Mouse (Mus musculus): ENCODE data around the gene Synm. TPM values are rescaled to one million over a fixed set of nuclear protein-coding genes. Genes with fewer than 3 reads are reported as not detected.
A peak's percentile ranks its signal among the peaks of the same experiment; 100 is the strongest.

The Synm gene
- polyA plus RNA-seq, 1 experiment from 2014 or later = 4.8 TPM

DNA sequence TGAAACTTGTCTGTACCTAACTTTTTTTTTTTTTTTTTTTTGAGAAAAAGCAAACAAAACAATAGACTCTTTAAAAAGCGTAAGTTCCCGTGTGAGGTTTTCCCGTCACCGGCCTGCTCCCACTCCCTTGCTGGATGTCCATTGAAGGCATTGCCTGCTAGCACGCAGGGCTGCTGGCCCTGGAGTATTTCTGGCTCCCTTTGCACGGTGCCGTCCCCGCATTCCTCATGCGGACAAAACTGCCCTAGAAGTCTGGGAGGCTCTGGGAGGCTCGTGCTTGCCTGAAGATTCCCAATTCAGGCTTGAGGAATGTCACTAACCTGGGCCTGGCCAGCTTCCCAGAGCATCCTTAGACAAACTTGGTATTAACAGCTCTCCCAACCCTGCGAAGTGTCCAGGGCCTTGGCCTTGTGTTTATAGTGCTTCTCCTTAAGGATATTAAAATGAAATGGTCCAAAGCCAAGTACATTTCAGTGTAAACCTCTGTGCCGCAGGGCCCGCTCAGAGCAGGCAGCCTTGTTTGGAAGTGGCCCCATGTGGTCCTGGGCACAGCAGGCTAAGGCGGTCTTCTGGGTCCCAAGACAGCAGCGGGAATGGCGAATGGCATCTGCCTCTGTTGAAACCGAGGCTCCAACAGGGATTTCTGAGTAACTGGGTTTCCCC, 58.2 kb downstream of the Synm start:
- 64% methylated on average over 17 of the region's 17 CpGs for WGBS
- ATAC-seq (ENCODE audit: insufficient read depth) = no peak

DNA sequence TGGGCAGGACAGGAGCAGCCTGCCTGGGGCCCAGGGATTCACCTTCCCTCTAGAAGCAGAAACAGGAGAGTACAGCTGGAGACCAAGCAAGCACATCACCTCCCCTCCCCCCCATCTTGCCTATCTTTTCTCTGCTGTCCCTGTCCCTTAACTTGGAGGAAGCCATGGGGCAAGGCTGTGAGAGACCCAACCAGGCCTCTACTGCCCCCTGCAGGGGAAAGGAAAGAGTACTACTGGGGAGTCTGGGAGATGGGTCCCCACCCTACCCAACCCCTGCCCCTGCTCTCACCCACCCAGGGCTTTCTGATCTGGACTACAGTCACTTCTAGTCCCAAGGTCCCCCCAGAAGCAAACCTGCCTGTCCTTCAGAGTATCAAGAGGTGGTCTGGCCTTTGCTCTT, 58.7 kb downstream of the Synm start:
- Histone ChIP-seq H3K27ac (ENCODE audit: low read depth) (0 out of 2 replicates have a peak overlapping the region, but pooled peaks have one; percentile 8), H3K9me3 (ENCODE audit: low read depth, low read length) (no peaks in the 10 kb centered on the region), H3K36me3 (ENCODE audit: insufficient read depth) (peaks cover 43% of the 10 kb centered on the region), H3K27me3 (ENCODE audit: insufficient read depth, low read length) (no peaks in the 10 kb centered on the region), H3K4me2 (no peak overlapping the region), H3K4me3 (ENCODE audit: low read depth, low read length) (no peak overlapping the region), H3K4me1 (ENCODE audit: insufficient read depth) (no peaks in the 10 kb centered on the region), H3K9ac (no peak overlapping the region)
- ATAC-seq (ENCODE audit: insufficient read depth) (no peak), DNase-seq (peak; percentile 73)
- TF ChIP-seq CTCF (IDR thresholded peaks at IDR 0.05; ENCODE audit: low read depth) = peak; percentile 66

More for the DNA sequence above, 58.2 kb downstream of the Synm start:
- peaks cover 43% of the 10 kb centered on the region for H3K36me3 ChIP-seq (ENCODE audit: insufficient read depth)
- TF ChIP-seq CTCF (IDR thresholded peaks at IDR 0.05; ENCODE audit: low read depth) = no peak
- no peaks in the 10 kb centered on the region for H3K27me3 ChIP-seq (ENCODE audit: insufficient read depth, low read length)
- H3K4me1 ChIP-seq (ENCODE audit: insufficient read depth) = no peaks in the 10 kb centered on the region
- no peak overlapping the region for H3K9ac ChIP-seq
- no peak overlapping the region for H3K4me3 ChIP-seq (ENCODE audit: low read depth, low read length)
- no peaks in the 10 kb centered on the region for H3K9me3 ChIP-seq (ENCODE audit: low read depth, low read length)
- DNase-seq = no peak
- H3K27ac ChIP-seq (ENCODE audit: low read depth) = peak overlapping the region; percentile 8; the same call in 1 of the 2 replicates
- no peak overlapping the region for H3K4me2 ChIP-seq

DNA sequence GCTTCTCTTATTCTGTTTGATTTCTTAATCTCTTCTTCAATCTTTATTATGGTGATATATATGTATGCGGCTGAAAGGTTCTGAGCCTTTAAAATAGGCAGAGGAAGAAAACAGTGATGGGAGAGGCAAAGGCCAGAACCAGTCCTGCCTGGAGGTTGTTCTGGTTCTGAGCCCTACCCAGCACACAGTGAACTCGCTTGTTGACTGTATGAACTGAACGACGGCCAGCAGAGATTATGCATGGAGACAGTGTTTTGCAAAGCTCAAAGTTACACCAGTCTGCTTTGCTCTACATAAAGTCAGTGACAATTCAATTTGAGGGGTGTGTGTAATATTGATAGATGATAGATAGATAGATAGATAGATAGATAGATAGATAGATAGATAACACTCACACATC, 60.2 kb downstream of the Synm start:
- Histone ChIP-seq H3K27ac (ENCODE audit: low read depth) (no peak overlapping the region), H3K4me2 (no peak overlapping the region), H3K9ac (no peak overlapping the region), H3K4me3 (ENCODE audit: low read depth, low read length) (no peak overlapping the region), H3K4me1 (ENCODE audit: insufficient read depth) (no peaks in the 10 kb centered on the region), H3K9me3 (ENCODE audit: low read depth, low read length) (no peaks in the 10 kb centered on the region), H3K36me3 (ENCODE audit: insufficient read depth) (peaks cover 37% of the 10 kb centered on the region), H3K27me3 (ENCODE audit: insufficient read depth, low read length) (no peaks in the 10 kb centered on the region)
- WGBS = 88% methylated on average over 4 of the region's 4 CpGs
- ATAC-seq (ENCODE audit: insufficient read depth) (no peak), DNase-seq (no peak)
- no peak for TF ChIP-seq CTCF (IDR thresholded peaks at IDR 0.05; ENCODE audit: low read depth)

DNA sequence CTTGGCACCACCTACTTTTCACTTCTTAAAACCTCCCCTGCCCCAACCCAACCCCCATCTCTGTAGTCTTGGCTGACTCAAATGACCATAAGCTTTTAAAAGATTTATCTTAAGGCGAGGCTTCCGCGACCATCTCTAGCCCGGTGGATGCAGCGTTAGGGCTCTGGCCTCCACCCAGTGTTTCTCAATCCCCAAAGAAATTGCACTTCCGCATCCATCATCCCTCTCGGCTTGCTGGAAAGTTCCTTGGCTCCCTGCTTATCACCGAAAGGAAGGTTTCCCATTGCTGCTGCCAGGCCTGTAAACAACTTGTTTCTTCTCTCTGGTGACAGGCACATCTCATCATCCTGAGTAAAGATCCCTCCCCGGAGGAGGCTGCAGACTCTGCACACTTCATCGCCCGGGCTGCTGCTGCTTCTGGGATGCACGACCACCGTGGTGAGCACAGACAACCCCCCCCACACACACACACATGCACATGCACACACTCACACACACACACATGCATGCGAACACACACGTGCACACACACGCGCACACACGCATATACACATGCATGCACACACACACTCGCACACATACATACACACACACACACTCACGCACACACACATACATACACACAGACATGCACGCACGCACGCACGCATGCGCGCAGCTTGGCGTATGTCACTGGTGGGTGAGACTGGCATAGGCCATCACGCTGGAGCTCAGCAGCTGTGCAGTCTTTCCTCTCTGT, 61.5 kb downstream of the Synm start:
- peaks cover 33% of the 10 kb centered on the region; the same call in 1 of the 2 replicates for H3K36me3 ChIP-seq (ENCODE audit: insufficient read depth)
- DNase-seq = peak; percentile 45
- no peak overlapping the region for H3K9ac ChIP-seq
- no peaks in the 10 kb centered on the region for H3K9me3 ChIP-seq (ENCODE audit: low read depth, low read length)
- H3K27me3 ChIP-seq (ENCODE audit: insufficient read depth, low read length) = no peaks in the 10 kb centered on the region
- TF ChIP-seq CTCF (IDR thresholded peaks at IDR 0.05; ENCODE audit: low read depth) = no peak
- H3K4me3 ChIP-seq (ENCODE audit: low read depth, low read length) = no peak overlapping the region
- no peak overlapping the region for H3K4me2 ChIP-seq
- no peak overlapping the region for H3K27ac ChIP-seq (ENCODE audit: low read depth)
- ATAC-seq (ENCODE audit: insufficient read depth) = no peak
- WGBS = 81% methylated on average over 28 of the region's 28 CpGs
- H3K4me1 ChIP-seq (ENCODE audit: insufficient read depth) = no peaks in the 10 kb centered on the region

DNA sequence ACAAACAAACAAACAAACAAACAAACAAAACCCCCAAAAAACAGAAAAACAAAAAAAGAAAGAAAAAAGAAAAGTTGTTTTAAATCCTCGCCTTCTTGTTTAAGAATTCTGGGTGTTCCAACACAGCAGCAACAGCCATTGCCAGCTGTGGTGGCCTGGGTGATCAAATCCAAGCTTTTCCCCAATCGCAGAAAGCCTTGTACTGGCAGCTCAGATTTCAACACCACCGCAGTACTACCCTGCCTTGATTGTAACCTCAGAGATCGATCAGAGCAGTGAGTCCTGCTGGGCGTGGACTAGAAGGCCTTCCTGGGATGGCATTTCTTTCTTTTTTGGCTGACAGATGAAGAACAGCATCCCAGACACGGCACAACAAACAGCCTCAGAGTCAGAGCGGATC, 63.6 kb downstream of the Synm start:
- H3K27me3 ChIP-seq (ENCODE audit: insufficient read depth, low read length) = no peaks in the 10 kb centered on the region
- peaks cover 22% of the 10 kb centered on the region; the same call in 1 of the 2 replicates for H3K36me3 ChIP-seq (ENCODE audit: insufficient read depth)
- H3K9me3 ChIP-seq (ENCODE audit: low read depth, low read length) = no peaks in the 10 kb centered on the region
- no peak overlapping the region for H3K9ac ChIP-seq
- H3K4me2 ChIP-seq = no peak overlapping the region
- no peaks in the 10 kb centered on the region for H3K4me1 ChIP-seq (ENCODE audit: insufficient read depth)
- no peak for DNase-seq
- H3K4me3 ChIP-seq (ENCODE audit: low read depth, low read length) = no peak overlapping the region
- WGBS = 81% methylated on average over 7 of the region's 7 CpGs
- H3K27ac ChIP-seq (ENCODE audit: low read depth) = no peak overlapping the region
- no peak for TF ChIP-seq CTCF (IDR thresholded peaks at IDR 0.05; ENCODE audit: low read depth)
- ATAC-seq (ENCODE audit: insufficient read depth) = no peak

DNA sequence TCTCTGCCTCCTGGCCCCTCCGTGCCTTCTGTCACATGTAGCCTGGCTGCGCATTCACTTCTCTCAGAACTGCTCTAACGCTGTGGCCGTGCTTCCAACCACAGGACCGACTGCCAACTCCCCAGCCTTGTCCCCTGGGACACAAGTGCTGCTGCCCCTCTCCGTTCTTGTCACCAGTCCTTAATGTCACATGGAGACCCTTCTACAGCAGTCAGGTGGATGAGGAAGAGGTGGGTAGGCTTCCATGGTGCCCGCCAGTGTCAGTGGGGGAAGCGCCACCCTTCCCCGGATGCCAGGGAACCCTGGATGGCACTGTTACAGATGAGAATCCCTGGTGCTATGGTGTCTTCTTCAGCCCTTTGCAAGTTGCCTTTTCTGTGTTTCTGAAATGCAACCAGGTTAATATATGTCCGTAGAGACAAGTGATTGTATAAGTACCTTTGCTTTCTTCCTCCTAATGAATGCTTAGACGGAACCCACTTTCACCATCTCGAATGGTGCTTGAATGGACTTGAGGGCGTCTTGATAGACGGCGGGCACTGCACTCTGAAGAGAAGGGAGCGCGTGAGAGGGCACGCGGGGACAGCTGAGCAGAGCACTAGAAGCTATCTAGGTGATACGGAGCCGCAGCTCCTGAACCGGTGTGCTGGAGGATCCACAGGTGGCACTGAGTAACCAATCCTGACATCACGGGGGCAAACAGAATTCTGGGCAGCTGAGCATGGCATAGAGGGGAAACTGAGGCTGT, 66.6 kb downstream of the Synm start:
- Histone ChIP-seq H3K4me3 (ENCODE audit: low read depth, low read length) (no peak overlapping the region), H3K9me3 (ENCODE audit: low read depth, low read length) (no peaks in the 10 kb centered on the region), H3K4me2 (no peak overlapping the region), H3K4me1 (ENCODE audit: insufficient read depth) (0 out of 2 replicates have a peak, but pooled peaks cover 5% of the 10 kb centered on the region), H3K27ac (ENCODE audit: low read depth) (no peak overlapping the region), H3K9ac (no peak overlapping the region), H3K36me3 (ENCODE audit: insufficient read depth) (peaks cover 5% of the 10 kb centered on the region; the same call in 1 of the 2 replicates), H3K27me3 (ENCODE audit: insufficient read depth, low read length) (no peaks in the 10 kb centered on the region)
- no peak for ATAC-seq (ENCODE audit: insufficient read depth)
- 87% methylated on average over 23 of the region's 23 CpGs for WGBS
- no peak for TF ChIP-seq CTCF (IDR thresholded peaks at IDR 0.05; ENCODE audit: low read depth)
- no peak for DNase-seq

DNA sequence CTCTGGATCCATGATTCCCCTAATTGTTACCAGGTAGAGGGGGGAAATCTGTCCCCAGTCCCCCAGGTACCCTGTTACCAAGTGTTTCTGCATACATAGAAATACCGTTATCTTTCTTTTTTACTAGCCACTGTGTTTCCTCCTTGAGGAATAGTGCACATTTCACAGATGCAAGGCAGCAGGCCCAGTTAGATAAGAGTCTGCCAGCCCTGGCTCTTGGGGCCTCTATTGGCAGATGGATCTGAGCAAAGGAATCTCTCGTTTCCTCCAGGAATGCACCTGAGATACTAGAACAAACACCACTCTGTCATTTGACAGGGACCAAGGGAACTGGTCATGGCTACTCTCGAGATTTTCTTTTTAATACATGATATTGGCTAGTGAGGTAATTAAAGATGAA, 67.4 kb downstream of the Synm start:
- H3K9ac ChIP-seq = no peak overlapping the region
- ATAC-seq (ENCODE audit: insufficient read depth) = no peak
- H3K36me3 ChIP-seq (ENCODE audit: insufficient read depth) = 0 out of 2 replicates have a peak, but pooled peaks cover 4% of the 10 kb centered on the region
- no peak overlapping the region for H3K4me2 ChIP-seq
- TF ChIP-seq CTCF (IDR thresholded peaks at IDR 0.05; ENCODE audit: low read depth) = no peak
- H3K27me3 ChIP-seq (ENCODE audit: insufficient read depth, low read length) = no peaks in the 10 kb centered on the region
- DNase-seq = no peak
- H3K27ac ChIP-seq (ENCODE audit: low read depth) = no peak overlapping the region
- H3K4me3 ChIP-seq (ENCODE audit: low read depth, low read length) = no peak overlapping the region
- 46% methylated on average over 3 of the region's 3 CpGs for WGBS
- H3K9me3 ChIP-seq (ENCODE audit: low read depth, low read length) = no peaks in the 10 kb centered on the region
- H3K4me1 ChIP-seq (ENCODE audit: insufficient read depth) = 0 out of 2 replicates have a peak, but pooled peaks cover 5% of the 10 kb centered on the region

Measured in lung, embryonic 14.5 days (tissue).